Mouse (Mus musculus) frontal cortex, postnatal 25 days (tissue): ENCODE data around the gene Gm3317.
"Not testable (repeated sequence)": the region's sequence is repeated elsewhere in the genome, so short reads cannot be mapped to it uniquely, and the experiment has no call there.

Experiments
- DNase-seq, 2 experiments: peaks; one replicate each; pipeline ENCODE4 v3.0.0; 2022; ENCODE audit warnings: low spot score in 2 of 2

The Gm3317 gene

GRCm38 (mm10) chr14:5164235-5164634 is at the start of gene Gm3317:
Gene Gm3317, plus strand, starts transcription at chr14:5164535.
- DNase-seq: not testable (repeated sequence)

- DNase-seq: not testable (repeated sequence)
These were observed 33.1 kb upstream of the Gm3317 start, which contains the start of gene Gm8279 for GRCm38 (mm10) chr14:5131219-5131618. Gene Gm8279, plus strand, starts transcription at chr14:5131519.

GRCm38 (mm10) chr14:5185493-5185892 is 21.2 kb downstream of the Gm3317 start, which contains the start of gene Gm8271:
Gene Gm8271, plus strand, starts transcription at chr14:5185793.
- not testable (repeated sequence) for DNase-seq
